Mouse (Mus musculus) left cerebral cortex, adult 2 months (tissue): ENCODE results near the gene Sidt2. TPM values are rescaled to one million over a fixed set of nuclear protein-coding genes. Genes with fewer than 3 reads are reported as not detected.
A peak's percentile ranks its signal among the peaks of the same experiment; 100 is the strongest.

Experiments used
- DNase-seq, 2 experiments: peaks; one replicate each; pipeline ENCODE4 v3.0.0; 2021 to 2022; ENCODE audit warnings: low spot score in 2 of 2, mixed read lengths in 1 of 2; ENCODE audit errors: extremely low spot score in 1 of 2
- H3K27ac ChIP-seq: fragments of 200-600 bp; 2 replicates; pipeline ENCODE4 v1.8.1; 2022
- H3K4me3 ChIP-seq: fragments of 200-600 bp; 2 replicates; pipeline ENCODE4 v1.8.1; 2022
- CTCF ChIP-seq: fragments of 200-600 bp; IDR thresholded peaks from 2 replicates; pipeline ENCODE4 v1.8.1; 2022; ENCODE audit warnings: antibody characterized with exemption, mild to moderate bottlenecking, moderate library complexity
- intact Hi-C: fragments of 180-260 bp; cut with DNase I; formaldehyde crosslinking; loops from one replicate; pipeline ENCODE4 v1.15.1; 2025
- total RNA-seq, 2 experiments: library from RNA; stranded (reverse); gene quantifications; 2 replicates each; pipeline ENCODE4 v1.2.3; 2021

Sidt2 gene
- total RNA-seq, 2 experiments from 2014 or later: 86.7 to 86.9 TPM

DNA sequence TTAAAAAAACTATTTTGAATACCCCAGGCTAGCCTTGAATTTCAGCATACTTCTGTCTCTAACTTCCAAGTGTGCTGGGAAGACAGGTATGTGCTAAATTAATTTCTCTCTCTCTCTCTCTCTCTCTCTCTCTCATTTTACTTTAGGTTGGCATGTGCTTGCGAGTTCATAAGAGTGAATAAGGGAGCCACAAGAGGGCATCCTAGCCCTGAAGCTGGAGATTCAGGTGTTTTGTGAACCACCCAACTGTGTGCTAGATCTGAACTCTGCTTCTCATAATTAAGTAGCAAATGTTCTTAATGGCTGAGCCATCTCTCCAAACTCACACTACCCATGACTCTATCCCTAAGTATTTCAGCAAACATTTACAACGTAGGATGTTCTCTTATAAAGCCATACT, 21.8 kb upstream of the Sidt2 start:
- Histone ChIP-seq H3K4me3 (no peak overlapping the region), H3K27ac (no peak overlapping the region)
- peak; percentile 23 for TF ChIP-seq CTCF
- intact Hi-C loops: no loop called here
- DNase-seq: no peak

DNA sequence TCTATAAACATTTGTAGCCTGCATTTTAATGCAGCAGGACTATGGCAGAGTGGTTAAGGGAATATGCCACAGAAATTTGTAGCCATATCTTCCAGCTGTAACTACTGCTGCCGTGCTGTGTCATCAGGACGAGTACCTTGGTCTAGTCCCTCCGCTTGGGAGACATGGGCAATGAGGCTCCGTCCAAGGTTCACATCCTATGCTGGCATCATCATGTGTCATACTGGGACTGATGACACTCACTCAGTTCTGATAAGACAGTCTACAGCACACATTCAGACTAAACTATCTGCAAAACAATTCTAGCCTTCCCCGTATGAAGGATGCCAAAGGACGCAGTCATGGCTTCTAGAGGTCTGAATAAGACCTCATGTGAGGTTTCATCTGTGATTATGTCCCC, 8.5 kb upstream of the Sidt2 start:
- no peak for DNase-seq
- TF ChIP-seq CTCF: no peak
- intact Hi-C loops: no loop called here
- Histone ChIP-seq H3K27ac (no peak overlapping the region), H3K4me3 (no peak overlapping the region)

- TF ChIP-seq CTCF: no peak
- intact Hi-C loops: no loop called here
- no peak overlapping the region for H3K4me3 ChIP-seq
- no peak overlapping the region for H3K27ac ChIP-seq
- no peak for DNase-seq
These were observed 6.8 kb upstream of the Sidt2 start for GRCm38 (mm10) chr9:45961855-45962254.

DNA sequence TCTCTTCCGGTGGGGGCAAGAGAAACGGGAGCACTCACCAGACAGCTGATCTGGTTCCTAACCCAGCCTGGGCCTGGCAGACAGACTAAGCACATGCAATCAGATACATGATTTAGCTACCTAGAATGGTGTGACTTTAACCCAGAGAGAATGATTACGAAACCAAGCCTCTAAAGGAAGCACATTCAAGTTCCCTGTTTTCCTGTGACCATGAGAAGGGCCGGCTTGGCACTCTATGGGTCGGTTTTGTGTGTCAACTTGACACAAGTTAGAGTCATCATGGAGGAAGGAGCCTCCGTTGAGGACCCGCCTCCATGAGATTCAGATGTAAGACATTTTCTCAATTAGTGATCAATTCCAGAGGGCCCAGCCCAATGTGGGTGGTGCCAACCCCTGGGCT, 4.6 kb upstream of the Sidt2 start:
- no peak for TF ChIP-seq CTCF
- intact Hi-C loops: no loop called here
- DNase-seq: no peak
- H3K4me3 ChIP-seq: no peak overlapping the region
- peak overlapping the region; percentile 44; the same call in 1 of the 2 replicates for H3K27ac ChIP-seq

GRCm38 (mm10) chr9:45958851-45959250, 3.8 kb upstream of the Sidt2 start:
- no peak for DNase-seq
- no peak overlapping the region for H3K4me3 ChIP-seq
- intact Hi-C loops: no loop called here
- H3K27ac ChIP-seq: peak overlapping the region; percentile 13; the same call in 1 of the 2 replicates
- no peak for TF ChIP-seq CTCF

GRCm38 (mm10) chr9:45958023-45958670, 3.1 kb upstream of the Sidt2 start:
- H3K27ac ChIP-seq: peak overlapping the region; percentile 13; the same call in 1 of the 2 replicates
- no peak overlapping the region for H3K4me3 ChIP-seq
- no peak for DNase-seq
- TF ChIP-seq CTCF: no peak
- intact Hi-C loops: no loop called here

- Histone ChIP-seq H3K4me3 (peak overlapping the region; percentile 92), H3K27ac (peak overlapping the region; percentile 97)
- DNase-seq: peak; percentile 46 to 48
- intact Hi-C loops: loop anchor here (2.0 kb wide), 2 partner anchors 18 to 48 kb away; partner anchors contain the start of genes Pcsk7, Rnf214 and Tagln
- TF ChIP-seq CTCF: no peak
These were observed 558 bp downstream of the Sidt2 start for GRCm38 (mm10) chr9:45954294-45955106.

DNA sequence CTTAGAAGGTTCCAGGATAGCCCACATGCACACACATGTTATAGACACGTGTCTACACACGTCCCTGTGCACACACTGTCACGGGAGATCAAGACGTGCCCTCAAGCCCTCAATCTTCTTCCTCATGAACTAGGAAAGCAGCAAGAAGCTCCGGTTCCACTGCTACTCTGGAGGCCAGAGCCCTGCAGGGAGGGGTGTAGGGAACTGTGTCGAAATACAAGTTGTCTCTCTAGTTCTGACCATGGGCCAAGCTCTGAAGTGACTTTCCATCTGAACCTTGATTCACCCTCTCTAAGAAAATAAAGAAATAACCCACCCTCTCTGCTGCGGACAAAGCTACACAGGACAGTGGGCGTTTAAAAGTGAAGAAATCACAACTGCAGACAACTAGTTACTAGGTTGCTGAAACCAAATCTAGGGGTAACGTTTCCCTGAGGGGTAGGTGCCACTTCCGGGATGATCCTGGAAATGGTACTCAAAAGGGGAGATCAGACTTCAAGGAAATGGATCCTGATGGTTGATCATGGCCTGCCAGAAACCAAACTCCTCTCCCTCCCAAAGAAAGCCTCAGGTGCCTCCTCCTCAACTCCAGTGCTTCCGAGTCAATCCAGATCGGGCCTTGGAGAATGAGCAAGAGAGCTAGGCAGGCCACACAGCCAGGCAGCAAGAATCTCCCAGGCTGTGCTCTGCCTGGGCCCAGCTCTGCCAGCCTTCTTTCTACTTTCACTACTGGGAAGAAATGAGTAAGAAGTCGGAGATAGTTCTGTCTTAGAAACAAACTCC, 1.4 kb downstream of the Sidt2 start:
- intact Hi-C loops: loop anchor here (2.0 kb wide), 2 partner anchors 17 to 47 kb away; partner anchors contain the start of genes Pcsk7, Rnf214 and Tagln
- TF ChIP-seq CTCF: no peak
- Histone ChIP-seq H3K27ac (peak overlapping the region; percentile 97), H3K4me3 (peak overlapping the region; percentile 92)
- DNase-seq: no peak

DNA sequence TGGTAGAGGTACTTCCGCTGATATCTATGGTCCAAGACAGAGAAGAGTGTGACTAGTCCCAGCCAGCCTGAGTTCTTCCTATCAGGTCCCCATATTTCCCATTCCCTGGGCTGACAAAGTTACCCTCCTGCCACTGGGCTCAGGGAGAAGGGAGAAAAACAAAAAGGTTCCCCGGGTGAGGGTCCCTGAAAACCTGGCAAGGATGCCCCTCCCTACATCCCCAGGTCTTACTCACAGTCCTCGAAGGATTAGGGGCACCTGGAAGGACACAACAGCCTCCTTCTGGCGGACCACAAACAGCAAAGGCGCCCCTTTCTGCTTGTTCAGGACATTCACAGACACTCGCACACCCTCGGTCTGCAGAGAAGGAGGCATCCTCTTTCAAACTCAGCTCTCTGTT, 2.2 kb downstream of the Sidt2 start:
- intact Hi-C loops: no loop called here
- no peak overlapping the region for H3K27ac ChIP-seq
- TF ChIP-seq CTCF: no peak
- DNase-seq: no peak
- no peak overlapping the region; the same call in 1 of the 2 replicates for H3K4me3 ChIP-seq

DNA sequence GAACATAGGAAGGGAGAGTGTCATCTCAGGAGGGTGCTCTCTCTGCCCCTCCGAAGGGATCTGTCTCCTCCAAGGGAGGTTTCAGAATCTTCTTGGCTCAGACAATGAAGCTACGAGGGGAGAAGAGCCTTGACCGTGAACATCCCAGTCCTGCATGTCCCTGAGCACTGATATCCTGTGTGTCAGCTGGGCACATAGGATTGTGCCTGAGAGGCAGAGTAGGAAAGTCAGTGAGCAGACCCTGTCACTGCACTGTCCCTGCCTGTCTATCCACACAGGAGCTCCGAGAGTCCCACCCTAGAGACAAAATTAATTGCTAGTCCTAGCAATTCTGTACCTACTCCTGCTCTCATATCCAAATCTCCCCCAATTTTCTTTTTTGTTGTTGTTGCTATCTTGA, 3.0 kb downstream of the Sidt2 start:
- no peak for TF ChIP-seq CTCF
- intact Hi-C loops: no loop called here
- no peak overlapping the region for H3K4me3 ChIP-seq
- DNase-seq: no peak
- H3K27ac ChIP-seq: no peak overlapping the region

DNA sequence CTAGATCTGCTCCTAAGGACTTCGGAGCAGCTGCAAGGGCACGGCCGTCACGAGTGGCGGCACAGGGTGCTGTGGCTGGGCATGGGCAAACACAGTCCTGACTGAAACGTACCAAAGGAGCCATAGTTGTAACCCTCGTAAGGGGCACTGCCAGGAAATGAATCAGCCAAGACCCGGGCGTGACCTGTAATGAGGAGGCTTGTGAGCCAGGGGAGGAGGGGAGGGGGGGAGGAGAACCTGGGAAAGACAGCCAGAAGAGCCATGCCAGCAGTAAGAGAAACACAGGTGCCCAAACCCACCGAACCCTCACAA, 8.2 kb downstream of the Sidt2 start:
- no peak for TF ChIP-seq CTCF
- Histone ChIP-seq H3K27ac (no peak overlapping the region), H3K4me3 (no peak overlapping the region)
- DNase-seq: no peak
- intact Hi-C loops: no loop called here
